8 mouse cellular contexts compared by ENCODE assay signal in the genomic region with DNA sequence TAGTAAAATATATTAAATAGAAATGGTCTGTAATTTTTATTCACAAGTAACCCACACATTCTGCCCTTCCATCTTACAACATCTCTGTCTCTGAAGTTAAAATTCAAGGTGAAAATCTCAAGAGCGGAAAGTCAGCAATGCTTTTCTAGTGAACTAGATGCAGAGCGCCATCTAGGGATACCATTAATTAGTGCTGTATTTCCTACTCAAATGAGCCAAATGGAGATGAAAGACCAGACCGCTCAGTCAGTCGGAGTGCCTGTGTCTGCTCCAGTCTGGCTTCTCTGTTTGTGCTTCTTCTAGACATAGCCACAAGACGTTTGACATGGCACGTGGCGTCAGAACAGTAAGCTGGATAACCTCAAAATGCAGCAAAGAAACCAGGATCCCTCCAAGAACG. TPM values are rescaled to one million over a fixed set of nuclear protein-coding genes. Genes with fewer than 3 reads are reported as not detected.
DNase-seq lines count a peak whose midpoint lies in the region; ATAC-seq lines count a peak whose summit lies in the region.

No protein-coding gene starts in this region.

- DNase-seq in gastrocnemius, adult 18-20 months (ENCODE audit: low spot score), result peak; percentile 46
- no peak for DNase-seq in gastrocnemius, adult 8-10 months (ENCODE audit: low spot score in 2 of 2)
- DNase-seq in urinary bladder, postnatal 25 days (ENCODE audit: low spot score), result peak; percentile 27
- DNase-seq in urinary bladder, postnatal 10 days (ENCODE audit: low spot score), result no peak
- DNase-seq in embryonic facial prominence, embryonic 10.5 days (ENCODE audit: low spot score), result peak; percentile 17
- DNase-seq in large intestine, adult 2 months (ENCODE audit: low read depth, low spot score), result peak; percentile 45
- peak; percentile 80 for DNase-seq in thymus, postnatal 0 days (ENCODE audit: low spot score)

- H3K27ac ChIP-seq in embryonic facial prominence, embryonic 10.5 days (replicated peaks), result no peak overlapping the region

- H3K4me3 ChIP-seq in embryonic facial prominence, embryonic 10.5 days, result no peak overlapping the region

- no peaks in the 10 kb centered on the region for H3K9me3 ChIP-seq in embryonic facial prominence, embryonic 10.5 days

- H3K36me3 ChIP-seq in embryonic facial prominence, embryonic 10.5 days (replicated peaks), result no peaks in the 10 kb centered on the region

- no peaks in the 10 kb centered on the region for H3K27me3 ChIP-seq in embryonic facial prominence, embryonic 10.5 days (replicated peaks; ENCODE audit: low read depth, poor library complexity, severe bottlenecking)

- WGBS in embryonic facial prominence, embryonic 10.5 days, result 40% methylated on average over 8 of the region's 8 CpGs
- WGBS in large intestine, adult 2 months, result 22% methylated on average over 8 of the region's 8 CpGs

- peak; percentile 95 for ATAC-seq in megakaryocyte-erythroid progenitor cell, adult 5-6 weeks (replicated peaks; ENCODE audit: low FRiP score, low TSS enrichment, poor library complexity, severe bottlenecking)

- H3K4me1 ChIP-seq in embryonic facial prominence, embryonic 10.5 days, result peaks cover 2% of the 10 kb centered on the region; the same call in 1 of the 2 replicates

RNA-seq across cellular contexts. Expression of gene Tnip3, which starts 44.6 kb away (rescaled TPM):
- not detected for total RNA-seq in gastrocnemius, adult 18-20 months (2021)
- not detected for total RNA-seq in gastrocnemius, adult 8-10 months (2022)
- polyA plus RNA-seq in embryonic facial prominence, embryonic 10.5 days (2016; fragmentation: Nextera tagmentation; extraction: Ambion mirVana), result not detected in 2 replicates
- polyA plus RNA-seq in large intestine, adult 2 months (2012; rRNA removed), result 0.20 and 0.21 TPM in 2 replicates
- 7.1 TPM in 1 of 2 replicates, not detected in the other for total RNA-seq in megakaryocyte-erythroid progenitor cell, adult 5-6 weeks (2014; fragmentation: Nextera tagmentation)
- total RNA-seq in megakaryocyte-erythroid progenitor cell, adult 5-6 weeks (2017), result 4.3 and 8.8 TPM in 2 replicates
- 1.6 and 2.0 TPM in 2 replicates for polyA plus RNA-seq in thymus, postnatal 0 days (2015; fragmentation: Nextera tagmentation; extraction: Ambion mirVana)

Comparison
In these comparisons a context has a peak if more than half of its experiments do, and no peak if none do; other contexts are left out.
1. DNase-seq: peak in gastrocnemius, adult 18-20 months (single experiment), urinary bladder, postnatal 25 days (single experiment), embryonic facial prominence, embryonic 10.5 days (single experiment), large intestine, adult 2 months (single experiment) and thymus, postnatal 0 days (single experiment); none in gastrocnemius, adult 8-10 months (0 of 2) and urinary bladder, postnatal 10 days (single experiment).